Mouse (Mus musculus) limb, embryonic 14.5 days (tissue): ENCODE measurements around the gene Ttc28. TPM values are rescaled to one million over a fixed set of nuclear protein-coding genes. Genes with fewer than 3 reads are reported as not detected.
A peak's percentile ranks its signal among the peaks of the same experiment; 100 is the strongest.

Source experiments
- ATAC-seq: fragments of 200-750 bp; cut with Nextera tagmentation; 2 replicates; pipeline ENCODE4 v1.8.0; 2017; ENCODE audit warnings: low read depth, moderate number of reproducible peaks, moderate TSS enrichment; ENCODE audit not compliant: low FRiP score
- DNase-seq: peaks from one replicate; pipeline ENCODE4 v3.0.0-alpha.2; 2015; ENCODE audit warnings: low spot score
- H3K27ac ChIP-seq: fragments of 300-500 bp; sonication (generic); replicated peaks from 2 replicates; pipeline ENCODE4 v1.5.1; 2014; ENCODE audit warnings: low read depth, mild to moderate bottlenecking, low read length, moderate library complexity, mixed read lengths
- H3K27me3 ChIP-seq: fragments of 300-500 bp; sonication (generic); 2 replicates; pipeline ENCODE4 v1.6.1; 2014; ENCODE audit warnings: low read length, mixed read lengths; ENCODE audit not compliant: control insufficient read depth, insufficient read depth
- H3K36me3 ChIP-seq: fragments of 300-500 bp; sonication (generic); 2 replicates; pipeline ENCODE4 v1.6.1; 2014; ENCODE audit warnings: mild to moderate bottlenecking, low read length, moderate library complexity, mixed read lengths; ENCODE audit not compliant: control insufficient read depth, insufficient read depth
- H3K4me1 ChIP-seq: fragments of 300-500 bp; sonication (generic); 2 replicates; pipeline ENCODE4 v1.6.1; 2014; ENCODE audit warnings: antibody characterized with exemption, low read length, mixed read lengths; ENCODE audit not compliant: control insufficient read depth, insufficient read depth
- H3K4me2 ChIP-seq: fragments of 300-500 bp; sonication (generic); replicated peaks from 2 replicates; pipeline ENCODE4 v1.6.1; 2014; ENCODE audit warnings: low read depth, mild to moderate bottlenecking, low read length, moderate library complexity; ENCODE audit not compliant: severe bottlenecking
- H3K4me3 ChIP-seq: fragments of 300-500 bp; sonication (generic); replicated peaks from 2 replicates; pipeline ENCODE4 v1.5.1; 2014; ENCODE audit warnings: low read length
- H3K9ac ChIP-seq: fragments of 300-500 bp; sonication (generic); 2 replicates; pipeline ENCODE4 v1.6.1; 2014; ENCODE audit warnings: mild to moderate bottlenecking, low read depth, low read length, moderate library complexity; ENCODE audit not compliant: severe bottlenecking
- H3K9me3 ChIP-seq: fragments of 300-500 bp; sonication (generic); 2 replicates; pipeline ENCODE4 v1.6.1; 2016; ENCODE audit warnings: low read length; ENCODE audit not compliant: control insufficient read depth
- POLR2A ChIP-seq: fragments of 200-500 bp; IDR thresholded peaks from 2 replicates; pipeline ENCODE4 v1.8.0; 2012; ENCODE audit warnings: inconsistent platforms, mild to moderate bottlenecking, moderate library complexity, borderline replicate concordance; ENCODE audit not compliant: insufficient read depth, insufficient read length; ENCODE audit errors: extremely low read depth
- WGBS: fragments of 180-500 bp; shearing (Covaris S2); extraction: QIAGEN DNeasy Blood & Tissue Kit; methylation state at CpG from one replicate; pipeline ENCODE4 v1.1.7; 2014; 5-methylcytosine and 5-hydroxymethylcytosine counted together
- polyA plus RNA-seq, 2 experiments: library from polyadenylated mRNA; depleted of rRNA in 1 of 2; stranded (reverse) in 1 of 2; unstranded in 1 of 2; fragments of >200 nt; fragmentation: Nextera tagmentation in 1 of 2; extraction: Ambion mirVana in 1 of 2; gene quantifications; 2 replicates each; pipeline versions ENCODE4 v1.2.1 to v1.2.3; 2012 to 2014

The Ttc28 gene
- polyA plus RNA-seq, 2 experiments, result 16.3 to 19.9 TPM

- no peaks in the 10 kb centered on the region for H3K27me3 ChIP-seq
- H3K27ac ChIP-seq, result no peak overlapping the region
- no peaks in the 10 kb centered on the region for H3K4me1 ChIP-seq
- no peak overlapping the region for H3K4me3 ChIP-seq
- DNase-seq (no peak), ATAC-seq (no peak)
- no peak for TF ChIP-seq POLR2A
- H3K36me3 ChIP-seq, result peaks cover 16% of the 10 kb centered on the region
- no peak overlapping the region for H3K4me2 ChIP-seq
- H3K9me3 ChIP-seq, result no peaks in the 10 kb centered on the region
- WGBS, result 97% methylated on average over 4 of the region's 4 CpGs
- H3K9ac ChIP-seq, result no peak overlapping the region
Measured at GRCm38 (mm10) chr5:111085849-111086248, 206.2 kb downstream of the Ttc28 start.

- 50% methylated on average over 5 of the region's 5 CpGs for WGBS
- H3K27ac ChIP-seq, result no peak overlapping the region
- no peaks in the 10 kb centered on the region for H3K9me3 ChIP-seq
- DNase-seq, result no peak
- H3K9ac ChIP-seq, result no peak overlapping the region
- H3K36me3 ChIP-seq, result peaks cover 21% of the 10 kb centered on the region
- TF ChIP-seq POLR2A, result no peak
- H3K27me3 ChIP-seq, result no peaks in the 10 kb centered on the region
- H3K4me2 ChIP-seq, result no peak overlapping the region
- ATAC-seq, result no peak
- peaks cover 17% of the 10 kb centered on the region for H3K4me1 ChIP-seq
- H3K4me3 ChIP-seq, result no peak overlapping the region
Measured at GRCm38 (mm10) chr5:111096750-111097149, 217.1 kb downstream of the Ttc28 start.

- H3K4me2 ChIP-seq, result no peak overlapping the region
Measured at GRCm38 (mm10) chr5:111097233-111098160, 217.9 kb downstream of the Ttc28 start.

GRCm38 (mm10) chr5:111098516-111099274, 219.1 kb downstream of the Ttc28 start:
- Histone ChIP-seq H3K27ac (no peak overlapping the region), H3K4me1 (peaks cover 17% of the 10 kb centered on the region), H3K4me2 (no peak overlapping the region), H3K9ac (no peak overlapping the region), H3K36me3 (peaks cover 35% of the 10 kb centered on the region), H3K27me3 (no peaks in the 10 kb centered on the region), H3K9me3 (no peaks in the 10 kb centered on the region), H3K4me3 (no peak overlapping the region)
- DNase-seq (no peak), ATAC-seq (no peak)
- 32% methylated on average over 7 of the region's 7 CpGs for WGBS
- no peak for TF ChIP-seq POLR2A

More at GRCm38 (mm10) chr5:111097233-111098160, 217.9 kb downstream of the Ttc28 start:
- H3K27me3 ChIP-seq, result no peaks in the 10 kb centered on the region
- no peak overlapping the region for H3K9ac ChIP-seq
- ATAC-seq (peak; percentile 30; the same call in 1 of the 2 replicates), DNase-seq (no peak)
- peaks cover 17% of the 10 kb centered on the region for H3K4me1 ChIP-seq
- no peak for TF ChIP-seq POLR2A
- no peaks in the 10 kb centered on the region for H3K9me3 ChIP-seq
- WGBS, result 70% methylated on average over 11 of the region's 11 CpGs
- no peak overlapping the region for H3K27ac ChIP-seq
- no peak overlapping the region for H3K4me3 ChIP-seq
- H3K36me3 ChIP-seq, result peaks cover 29% of the 10 kb centered on the region

GRCm38 (mm10) chr5:111100585-111100984, 221.0 kb downstream of the Ttc28 start:
- H3K9ac ChIP-seq, result no peak overlapping the region
- no peak overlapping the region for H3K4me3 ChIP-seq
- H3K36me3 ChIP-seq, result peaks cover 35% of the 10 kb centered on the region
- H3K9me3 ChIP-seq, result no peaks in the 10 kb centered on the region
- H3K27me3 ChIP-seq, result no peaks in the 10 kb centered on the region
- DNase-seq, result no peak
- TF ChIP-seq POLR2A, result no peak
- H3K27ac ChIP-seq, result no peak overlapping the region
- ATAC-seq, result no peak
- 86% methylated on average over 7 of the region's 7 CpGs for WGBS
- no peak overlapping the region for H3K4me2 ChIP-seq
- H3K4me1 ChIP-seq, result peaks cover 20% of the 10 kb centered on the region
